Mouse (Mus musculus) E14TG2a.4 (cell line): ENCODE results near the gene Il34.

Experiments
- H3K27me3 ChIP-seq: 2 replicates; pipeline ENCODE4 v1.6.1; 2014; ENCODE audit warnings: low read length, control low read depth; ENCODE audit not compliant: insufficient read depth
- H3K36me3 ChIP-seq: 2 replicates; pipeline ENCODE4 v1.6.1; 2014; ENCODE audit warnings: low read length, control low read depth; ENCODE audit not compliant: insufficient read depth
- H3K4me1 ChIP-seq: replicated peaks from 2 replicates; pipeline ENCODE4 v1.6.1; 2014; ENCODE audit warnings: low read depth, low read length, control low read depth
- H3K4me3 ChIP-seq: replicated peaks from 2 replicates; pipeline ENCODE4 v1.5.1; 2014; ENCODE audit warnings: mild to moderate bottlenecking, low read length
- H3K9me3 ChIP-seq: 2 replicates; pipeline ENCODE4 v1.6.1; 2014; ENCODE audit warnings: low read length, control low read depth
- CTCF ChIP-seq: conservative IDR thresholded peaks from 2 replicates; pipeline ENCODE4 v1.5.1; 2014; ENCODE audit warnings: low read length
- NANOG ChIP-seq: IDR thresholded peaks from 2 replicates; pipeline ENCODE4 v1.6.1; 2014; ENCODE audit warnings: borderline replicate concordance, low read length, mixed read lengths
- POU5F1 ChIP-seq: IDR thresholded peaks from 2 replicates; pipeline ENCODE4 v1.6.1; 2014; ENCODE audit warnings: low read length, borderline replicate concordance

Gene Il34

DNA sequence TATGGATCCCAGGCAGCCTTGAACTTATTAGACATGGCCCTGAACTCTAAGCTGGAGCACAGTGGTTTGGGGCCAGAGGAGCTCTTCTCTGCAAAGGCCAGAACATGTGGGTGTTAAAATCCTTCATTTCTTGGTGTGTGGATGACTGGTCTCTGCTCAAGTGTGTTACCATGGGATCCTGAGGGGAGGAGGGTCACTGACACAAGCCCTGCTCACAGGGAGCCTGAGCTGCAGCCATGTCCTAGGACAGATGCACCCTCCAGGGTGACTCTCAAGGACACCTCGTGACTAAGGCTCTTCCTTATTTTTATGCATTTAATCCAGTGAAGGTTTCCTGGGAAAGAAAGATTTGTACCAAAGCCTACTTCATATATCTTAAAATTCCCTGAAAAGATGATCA, 107.6 kb downstream of the Il34 start:
- H3K4me1 ChIP-seq: peaks cover 7% of the 10 kb centered on the region; the same call in 1 of the 2 replicates
- no peaks in the 10 kb centered on the region for H3K9me3 ChIP-seq
- no peak overlapping the region for H3K4me3 ChIP-seq
- no peak for TF ChIP-seq NANOG
- no peak for TF ChIP-seq POU5F1
- TF ChIP-seq CTCF: no peak
- no peaks in the 10 kb centered on the region for H3K27me3 ChIP-seq
- peaks cover 99% of the 10 kb centered on the region for H3K36me3 ChIP-seq

DNA sequence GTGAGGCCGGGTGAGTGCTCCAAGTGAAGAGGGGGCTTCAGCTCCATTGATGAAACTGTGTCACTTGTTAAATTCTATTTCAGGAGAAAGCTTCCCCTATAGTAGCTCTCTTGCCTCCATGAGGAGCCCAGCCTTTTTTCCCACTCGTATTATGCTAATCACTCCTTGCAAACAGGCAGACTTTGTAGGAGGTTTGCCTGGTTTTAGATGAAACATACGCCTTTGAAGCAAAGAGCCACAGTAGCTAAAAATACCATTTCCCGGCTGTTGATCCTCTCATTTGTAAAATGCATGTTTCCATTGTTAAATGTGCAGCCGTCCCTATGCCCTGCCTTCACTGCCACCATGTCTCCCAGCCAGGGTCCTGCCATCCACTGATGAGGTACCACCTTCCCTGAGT, 108.2 kb downstream of the Il34 start:
- Histone ChIP-seq H3K4me1 (peaks cover 7% of the 10 kb centered on the region; the same call in 1 of the 2 replicates), H3K27me3 (no peaks in the 10 kb centered on the region), H3K9me3 (no peaks in the 10 kb centered on the region), H3K36me3 (peaks cover 99% of the 10 kb centered on the region), H3K4me3 (no peak overlapping the region)
- TF ChIP-seq NANOG: no peak

DNA sequence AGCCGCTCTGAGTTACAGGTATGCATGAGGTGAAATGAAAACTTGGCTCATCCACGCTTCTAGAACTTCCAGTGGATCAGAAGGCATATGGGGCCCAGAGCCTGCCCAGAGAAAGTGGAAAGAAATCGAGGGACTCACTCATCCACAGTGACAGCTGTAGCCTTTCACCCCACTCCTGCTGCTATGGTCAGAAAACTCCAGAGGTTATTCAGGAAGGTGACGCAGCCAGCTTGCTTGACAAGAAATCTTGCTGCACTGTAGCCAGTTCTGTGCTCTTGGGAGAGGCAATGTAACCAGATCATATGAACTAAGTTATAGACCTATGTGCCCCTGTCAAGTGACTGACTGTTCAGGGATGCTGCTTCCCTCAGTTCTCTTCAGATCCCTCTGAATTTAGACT, 109.7 kb downstream of the Il34 start:
- TF ChIP-seq NANOG: no peak
- no peak for TF ChIP-seq CTCF
- no peak for TF ChIP-seq POU5F1
- Histone ChIP-seq H3K4me1 (no peaks in the 10 kb centered on the region), H3K27me3 (no peaks in the 10 kb centered on the region), H3K9me3 (no peaks in the 10 kb centered on the region), H3K36me3 (peaks cover 96% of the 10 kb centered on the region), H3K4me3 (no peak overlapping the region)

DNA sequence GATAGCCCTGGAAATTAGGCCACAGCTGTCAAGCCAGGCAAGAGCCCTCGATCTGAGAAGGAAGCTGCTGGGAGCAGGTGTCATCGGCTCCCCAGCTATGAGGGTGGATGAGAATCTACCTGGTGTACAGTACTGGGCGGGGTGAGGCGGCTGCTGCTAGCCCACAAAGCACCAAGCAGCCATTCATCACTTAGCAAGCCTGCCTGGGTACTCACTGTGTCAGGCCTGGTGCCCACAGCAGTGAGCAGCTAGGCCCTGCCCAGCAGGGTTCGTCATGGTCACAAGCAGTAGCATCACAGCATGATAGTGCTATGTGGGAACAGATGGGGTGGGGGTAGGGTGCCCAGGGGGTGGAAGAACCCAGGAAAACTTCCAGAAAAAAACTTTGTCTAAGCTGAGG, 110.3 kb downstream of the Il34 start:
- H3K4me1 ChIP-seq: no peaks in the 10 kb centered on the region
- TF ChIP-seq CTCF (no peak), NANOG (no peak), POU5F1 (no peak)
- peaks cover 96% of the 10 kb centered on the region for H3K36me3 ChIP-seq

DNA sequence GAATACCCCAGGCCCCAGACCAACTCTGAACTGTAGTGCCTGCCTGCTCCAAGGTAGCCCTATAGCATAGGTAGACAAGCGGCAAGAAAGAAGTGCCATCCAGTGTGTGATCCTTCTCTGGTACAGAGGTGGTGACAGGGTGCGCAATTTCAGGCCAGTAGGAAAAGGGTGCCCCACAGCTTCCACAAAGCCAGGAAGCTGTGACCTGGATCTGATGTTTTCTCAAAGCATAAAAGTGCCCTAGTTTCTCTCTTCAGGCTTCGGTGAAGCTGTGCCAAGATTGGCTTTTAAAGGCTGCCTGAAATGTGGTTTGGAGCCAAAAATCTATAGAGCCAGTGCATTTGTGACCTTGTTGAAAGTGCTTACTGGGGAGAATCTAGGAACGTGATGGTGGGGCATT, 110.9 kb downstream of the Il34 start:
- H3K36me3 ChIP-seq: peaks cover 96% of the 10 kb centered on the region
- no peaks in the 10 kb centered on the region for H3K9me3 ChIP-seq
- H3K4me3 ChIP-seq: no peak overlapping the region
- H3K4me1 ChIP-seq: no peaks in the 10 kb centered on the region
- TF ChIP-seq CTCF (no peak), NANOG (no peak), POU5F1 (no peak)
- no peaks in the 10 kb centered on the region for H3K27me3 ChIP-seq

More for the DNA sequence above, 110.3 kb downstream of the Il34 start:
- Histone ChIP-seq H3K4me3 (no peak overlapping the region), H3K9me3 (no peaks in the 10 kb centered on the region), H3K27me3 (no peaks in the 10 kb centered on the region)

DNA sequence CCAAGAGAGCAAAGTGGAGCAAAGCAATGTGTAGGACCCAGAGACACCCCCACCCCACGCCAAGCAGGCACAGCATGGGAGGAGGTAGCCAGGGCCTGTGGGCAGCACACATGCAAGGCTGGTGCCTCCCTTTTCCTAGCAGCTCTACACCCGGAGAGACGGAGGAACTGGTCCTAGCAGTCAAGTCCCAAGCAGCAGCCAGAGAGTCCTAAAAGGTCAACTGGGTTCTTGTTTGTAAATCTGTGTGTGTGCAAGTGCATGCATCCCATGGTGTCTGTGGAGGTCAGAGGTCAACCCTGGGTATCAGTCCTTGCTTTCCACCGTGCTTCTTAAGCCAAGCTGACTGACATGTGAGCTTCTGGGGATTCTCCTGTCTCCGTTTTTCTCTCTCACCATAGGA, 111.5 kb downstream of the Il34 start:
- TF ChIP-seq POU5F1: no peak
- no peak for TF ChIP-seq NANOG
- no peak for TF ChIP-seq CTCF
- peaks cover 96% of the 10 kb centered on the region for H3K36me3 ChIP-seq
- H3K27me3 ChIP-seq: no peaks in the 10 kb centered on the region
- H3K4me3 ChIP-seq: no peak overlapping the region
- no peaks in the 10 kb centered on the region for H3K9me3 ChIP-seq
- H3K4me1 ChIP-seq: no peaks in the 10 kb centered on the region
